Mouse (Mus musculus) C2C12 (cell line): ENCODE results near the gene Afap1.

ENCODE experiments used
- CEBPB ChIP-seq: IDR thresholded peaks from one replicate; pipeline ENCODE4 v1.6.1; 2011; ENCODE audit warnings: low read depth, mild to moderate bottlenecking, control low read depth, moderate library complexity
- CTCF ChIP-seq: IDR thresholded peaks from one replicate; pipeline ENCODE4 v1.5.1; 2011; ENCODE audit not compliant: control insufficient read depth, insufficient read depth, insufficient read length
- FOSL1 ChIP-seq: IDR thresholded peaks from one replicate; pipeline ENCODE4 v1.8.0; 2011; ENCODE audit warnings: mild to moderate bottlenecking, low read length; ENCODE audit not compliant: poor library complexity, insufficient read depth, severe bottlenecking
- MAX ChIP-seq: IDR thresholded peaks from one replicate; pipeline ENCODE4 v1.6.1; 2011; ENCODE audit warnings: mild to moderate bottlenecking, control low read depth
- MYOD1 ChIP-seq: IDR thresholded peaks from one replicate; pipeline ENCODE4 v1.6.1; 2011; ENCODE audit warnings: low read depth; ENCODE audit not compliant: control insufficient read depth, insufficient read length
- MYOG ChIP-seq: IDR thresholded peaks from one replicate; pipeline ENCODE4 v1.6.1; 2011; ENCODE audit not compliant: control insufficient read depth, insufficient read length; ENCODE audit errors: extremely low read depth
- USF1 ChIP-seq: IDR thresholded peaks from one replicate; pipeline ENCODE4 v1.6.1; 2011; ENCODE audit warnings: low read depth, mild to moderate bottlenecking, control low read depth, moderate library complexity

- peak; percentile 67 for TF ChIP-seq CTCF
- TF ChIP-seq CEBPB, result no peak
- TF ChIP-seq MYOD1, result no peak
- no peak for TF ChIP-seq USF1
- TF ChIP-seq MAX, result no peak
- TF ChIP-seq FOSL1, result no peak
- TF ChIP-seq MYOG, result no peak
Observed at GRCm38 (mm10) chr5:35870408-35871012, 22.6 kb upstream of the Afap1 start.
